Comparison of ENCODE assay signal across 10 mouse cellular contexts in genomic region chr17:87601456-87602259, GRCm38 (mm10). TPM values are rescaled to one million over a fixed set of nuclear protein-coding genes. Genes with fewer than 3 reads are reported as not detected.
A peak's percentile ranks its signal among the peaks of the same experiment; 100 is the strongest.
DNase-seq lines count a peak whose midpoint lies in the region; ATAC-seq and TF ChIP-seq lines count a peak whose summit lies in the region.
"Had no signal": no experiment of that assay in that cellular context is flagged by ENCODE, and none has a peak within 500 bp of the region (broad histone marks: within the 10 kb centered on the region; RNA-seq: fewer than 3 reads in every experiment).

No protein-coding gene starts in this region.

- H3K27ac ChIP-seq in forebrain, embryonic 11.5 days (ENCODE audit: low read depth, low read length) = no peak overlapping the region
- no peak overlapping the region for H3K27ac ChIP-seq in forebrain, embryonic 10.5 days
- H3K27ac ChIP-seq: limb, embryonic 15.5 days; stomach, embryonic 15.5 days had no signal

- no peak for TF ChIP-seq POLR2A in lung, adult 2 months (IDR thresholded peaks at IDR 0.05; ENCODE audit: borderline replicate concordance, extremely low read depth, low read depth, low read length)

- H3K4me3 ChIP-seq in forebrain, embryonic 11.5 days (ENCODE audit: low read depth, low read length) = no peak overlapping the region
- no peak overlapping the region for H3K4me3 ChIP-seq in forebrain, embryonic 10.5 days
- peak overlapping the region; percentile 25 for H3K4me3 ChIP-seq in lung, adult 2 months (replicated peaks; ENCODE audit: extremely low read depth, low read depth, low read length)
- H3K4me3 ChIP-seq: limb, embryonic 15.5 days; stomach, embryonic 15.5 days had no signal

- H3K36me3 ChIP-seq in forebrain, embryonic 11.5 days (ENCODE audit: control insufficient read depth, insufficient read depth, low read length) = no peaks in the 10 kb centered on the region
- no peaks in the 10 kb centered on the region for H3K36me3 ChIP-seq in forebrain, embryonic 10.5 days (replicated peaks)
- H3K36me3 ChIP-seq: limb, embryonic 15.5 days; stomach, embryonic 15.5 days had no signal

- peak; percentile 65 for TF ChIP-seq CTCF in lung, adult 2 months (IDR thresholded peaks at IDR 0.05; ENCODE audit: insufficient read depth, low read length)

- DNase-seq in forebrain, embryonic 11.5 days (ENCODE audit: low spot score) = peak; percentile 64
- no peak for DNase-seq in forebrain, embryonic 10.5 days (ENCODE audit: extremely low spot score, low spot score)
- DNase-seq in right cerebral cortex, postnatal 4 days = peak; percentile 45
- DNase-seq in right cerebral cortex, postnatal 36 days (ENCODE audit: low spot score in 2 of 2) = no peak
- DNase-seq in induced T-regulatory cell, adult 2 months (ENCODE audit: low read depth) = peak; percentile 71
- peak; percentile 43 for DNase-seq in lung, adult 2 months
- DNase-seq in thymus, postnatal 25 days = peak; percentile 68
- no peak for DNase-seq in gastrocnemius, postnatal 14 days

- 44% methylated on average over 14 of the region's 14 CpGs for WGBS in forebrain, embryonic 11.5 days
- 41% methylated on average over 14 of the region's 14 CpGs for WGBS in forebrain, embryonic 10.5 days
- 41% methylated on average over 14 of the region's 14 CpGs for WGBS in lung, adult 2 months

- no peak for ATAC-seq in forebrain, embryonic 11.5 days (replicated peaks; ENCODE audit: low FRiP score)

- no peaks in the 10 kb centered on the region for H3K4me1 ChIP-seq in forebrain, embryonic 11.5 days (replicated peaks; ENCODE audit: control insufficient read depth, insufficient read depth, low read length)
- H3K4me1 ChIP-seq in forebrain, embryonic 10.5 days = peaks cover 5% of the 10 kb centered on the region; the same call in 1 of the 2 replicates
- H3K4me1 ChIP-seq in lung, adult 2 months (ENCODE audit: control insufficient read depth, insufficient read depth, low read length) = no peaks in the 10 kb centered on the region
- H3K4me1 ChIP-seq: stomach, embryonic 15.5 days had no signal

- H3K4me2 ChIP-seq in forebrain, embryonic 11.5 days (ENCODE audit: low read depth, low read length, severe bottlenecking) = no peak overlapping the region
- H3K4me2 ChIP-seq: limb, embryonic 15.5 days; stomach, embryonic 15.5 days had no signal

- H3K27me3 ChIP-seq in forebrain, embryonic 11.5 days (ENCODE audit: control insufficient read depth, insufficient read depth, low read length) = no peaks in the 10 kb centered on the region
- no peaks in the 10 kb centered on the region for H3K27me3 ChIP-seq in forebrain, embryonic 10.5 days (ENCODE audit: poor library complexity, severe bottlenecking)
- H3K27me3 ChIP-seq: limb, embryonic 15.5 days; stomach, embryonic 15.5 days had no signal

- no peak overlapping the region for H3K9ac ChIP-seq in forebrain, embryonic 11.5 days (ENCODE audit: low read length)
- H3K9ac ChIP-seq: limb, embryonic 15.5 days; stomach, embryonic 15.5 days had no signal

- H3K9me3 ChIP-seq in forebrain, embryonic 11.5 days (ENCODE audit: control insufficient read depth, low read length) = no peaks in the 10 kb centered on the region
- no peaks in the 10 kb centered on the region for H3K9me3 ChIP-seq in forebrain, embryonic 10.5 days
- H3K9me3 ChIP-seq: limb, embryonic 15.5 days; stomach, embryonic 15.5 days had no signal

- intact Hi-C loops in gastrocnemius, postnatal 14 days (cut with DNase I; ENCODE audit: low total_unique reads) = loop anchor here (10.0 kb wide), 1 partner anchor 63 kb away; no protein-coding TSS in a partner anchor

RNA-seq across cellular contexts. Expression of gene Epcam, which starts 34.1 kb away (rescaled TPM):
- polyA plus RNA-seq in forebrain, embryonic 11.5 days (2014; fragmentation: Nextera tagmentation; extraction: Ambion mirVana) = 18.6 and 20.4 TPM in 2 replicates
- polyA plus RNA-seq in forebrain, embryonic 10.5 days (2016; fragmentation: Nextera tagmentation; extraction: Ambion mirVana) = 35.7 and 41.7 TPM in 2 replicates
- 33.7 and 58.7 TPM in 2 replicates for polyA plus RNA-seq in lung, adult 2 months (2012; rRNA removed)
- total RNA-seq in gastrocnemius, postnatal 14 days (2021) = under 1 TPM in 1 of 2 experiments, not detected in 1; 0.12 TPM

Comparison
In these comparisons a context has a peak if more than half of its experiments do, and no peak if none do; other contexts are left out.
1. DNase-seq: peak in forebrain, embryonic 11.5 days (single experiment), right cerebral cortex, postnatal 4 days (single experiment), induced T-regulatory cell, adult 2 months (single experiment), lung, adult 2 months (single experiment) and thymus, postnatal 25 days (single experiment); none in forebrain, embryonic 10.5 days (single experiment), right cerebral cortex, postnatal 36 days (0 of 2) and gastrocnemius, postnatal 14 days (single experiment).